Mouse (Mus musculus) activated CD4-positive, CD25-positive, alpha-beta regulatory T cell, adult 9 weeks (primary cell): ENCODE measurements around the gene Rbpms2. TPM values are rescaled to one million over a fixed set of nuclear protein-coding genes. Genes with fewer than 3 reads are reported as not detected.

ENCODE experiments used
- polyA plus RNA-seq: library from polyadenylated mRNA; unstranded; fragments of 100-300 nt; shearing (Covaris generic); gene quantifications from one replicate; pipeline ENCODE4 v1.2.1, GENCODE M21; 2017

The Rbpms2 gene
- 0.95 TPM for polyA plus RNA-seq

DNA sequence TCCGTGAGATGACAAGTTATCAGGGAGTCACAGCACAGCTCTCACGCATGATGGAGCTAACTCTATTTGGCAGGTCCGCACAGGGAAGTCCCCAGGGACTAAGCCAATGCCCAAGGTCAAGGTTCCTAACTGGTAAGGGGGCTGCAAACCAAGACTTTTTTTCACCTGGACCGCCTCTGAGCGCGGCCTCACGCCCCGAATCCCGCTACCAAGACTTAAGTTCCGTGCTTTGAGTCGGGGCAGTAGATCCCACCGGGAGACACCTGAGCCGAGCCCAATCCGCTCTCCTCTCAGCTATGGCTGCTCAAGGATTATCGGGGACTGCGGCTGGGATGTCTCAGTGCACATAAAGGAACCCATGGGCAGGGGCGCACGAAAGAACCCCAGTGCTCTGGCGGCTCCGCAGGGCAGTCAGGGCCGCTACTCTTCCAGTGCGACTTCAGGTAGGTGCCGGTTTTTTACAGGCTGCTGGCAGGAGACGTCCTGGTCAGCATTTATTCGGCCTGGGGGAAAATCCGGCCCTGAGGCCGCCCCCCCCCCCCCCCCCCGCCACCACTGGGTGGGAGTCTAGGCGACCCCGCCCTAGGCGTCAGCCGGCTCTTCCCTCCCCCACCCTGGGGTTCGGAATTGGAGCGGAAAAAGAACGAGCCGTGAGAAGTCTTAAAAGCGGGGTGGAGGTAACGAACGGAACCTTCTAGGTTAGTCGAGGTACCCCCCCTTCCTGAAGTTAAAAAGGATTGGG is at the start of gene Rbpms2:
Gene Rbpms2 (plus strand): TSS at position 624 of the 742 bp plus-strand sequence.

DNA sequence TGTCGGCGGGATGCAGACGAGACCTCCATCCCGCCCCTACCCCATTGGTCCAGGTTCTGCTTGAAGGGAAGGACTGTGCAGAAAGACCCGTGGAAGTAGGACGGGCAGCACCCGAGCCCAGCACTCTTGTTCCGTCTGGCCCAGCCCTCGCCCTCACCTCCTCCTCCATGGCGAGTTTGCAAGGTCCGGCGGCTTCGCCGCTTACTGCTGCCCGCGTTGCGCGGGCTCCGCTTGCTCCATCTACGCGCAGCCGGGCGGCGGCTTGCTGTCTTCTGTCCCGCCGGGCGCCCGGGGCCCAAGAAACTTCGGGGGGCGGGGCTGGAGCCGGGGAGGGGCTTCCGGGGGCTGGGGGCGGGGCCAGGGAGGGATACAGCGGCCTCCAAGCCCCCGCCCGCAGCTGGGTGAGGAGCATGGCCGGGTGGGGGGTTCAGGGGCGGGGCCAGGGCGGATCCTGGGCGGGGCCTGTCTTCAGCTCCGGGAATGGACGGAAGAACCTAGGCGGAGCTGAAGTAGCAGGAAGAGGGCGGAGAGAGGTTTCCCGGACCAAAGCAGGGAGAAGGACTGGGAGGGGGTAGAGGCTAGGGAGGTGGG is 49.6 kb upstream of the Rbpms2 start, which contains the start of gene Plekho2:
Gene Plekho2 (minus strand): TSS at position 260 of the 591 bp plus-strand sequence.

DNA sequence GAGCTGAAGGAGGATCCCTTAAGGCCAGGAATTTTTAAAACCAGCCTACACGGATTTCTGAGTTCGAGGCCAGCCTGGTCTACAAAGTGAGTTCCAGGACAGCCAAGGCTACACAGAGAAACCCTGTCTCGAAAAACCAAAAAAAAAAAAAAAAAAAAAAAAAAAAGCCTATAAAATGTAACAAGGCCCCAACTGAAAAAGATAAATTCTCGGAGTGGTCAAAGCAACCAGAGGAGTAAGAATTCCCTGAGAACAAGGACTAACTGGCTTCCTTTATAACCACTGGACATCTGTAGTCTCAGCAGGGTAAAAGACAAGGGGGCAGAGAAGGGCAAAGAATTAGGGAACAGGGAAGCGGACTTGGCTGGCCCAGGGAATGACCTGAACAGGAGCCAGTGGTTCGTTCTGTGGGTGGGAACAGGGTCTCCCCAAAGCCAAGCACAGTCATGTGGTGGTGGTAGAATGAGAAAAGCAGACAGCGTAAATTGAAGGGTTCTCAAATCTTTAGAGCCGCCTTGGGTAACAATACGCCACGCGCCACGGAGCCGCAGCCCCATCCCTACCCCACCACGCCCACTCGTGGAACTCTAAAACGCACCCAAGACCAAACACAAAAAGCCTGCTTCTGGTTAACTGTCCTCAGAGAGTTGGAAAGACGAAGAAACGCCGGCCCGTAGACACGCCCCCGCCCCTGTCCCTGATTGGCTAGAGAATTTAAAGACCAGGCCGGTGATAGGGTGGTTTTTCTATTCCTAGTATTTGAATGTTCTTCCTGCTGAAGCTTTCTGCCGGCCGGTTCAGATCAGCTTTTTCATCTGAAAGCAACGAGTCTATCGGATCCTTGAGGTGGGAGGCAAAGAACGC is 42.8 kb upstream of the Rbpms2 start, which contains the start of gene Pif1:
Gene Pif1 (plus strand): TSS at position 755 of the 864 bp plus-strand sequence.

DNA sequence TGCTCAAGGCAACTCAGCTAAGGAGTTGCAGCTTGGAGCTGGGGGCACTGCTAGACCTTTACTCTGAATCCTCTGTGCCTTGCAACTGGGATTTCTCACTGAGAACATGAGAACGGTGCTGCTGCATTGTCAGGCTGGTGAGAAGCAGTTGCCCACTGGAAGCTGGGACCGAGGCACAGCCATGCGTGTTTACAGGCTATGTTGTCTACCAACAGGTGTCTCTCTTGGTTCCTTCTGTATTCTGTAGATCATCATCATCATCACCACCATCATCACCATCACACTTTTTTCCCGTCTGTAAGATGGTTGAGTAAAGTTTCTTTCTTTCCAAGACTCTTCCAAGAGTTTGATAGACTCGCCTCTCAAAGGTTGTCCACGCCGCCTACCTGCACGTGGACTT is 38.3 kb downstream of the Rbpms2 start, which contains the start of gene Oaz2:
Gene Oaz2 (plus strand): TSS at position 301 of the 400 bp plus-strand sequence.

Other genes with a start within 250 kb of the Rbpms2 start
- not detected for gene Kbtbd13, start 238.0 kb upstream of the Rbpms2 start, polyA plus RNA-seq
- not detected for gene Rasl12, start 231.1 kb upstream of the Rbpms2 start, polyA plus RNA-seq
- gene Slc51b, start 206.7 kb upstream of the Rbpms2 start, polyA plus RNA-seq, result not detected
- gene Mtfmt, start 193.9 kb upstream of the Rbpms2 start, polyA plus RNA-seq, result 45.0 TPM
- gene Spg21, start 168.7 kb upstream of the Rbpms2 start, polyA plus RNA-seq, result 86.3 TPM
- gene Ankdd1a, start 109.5 kb upstream of the Rbpms2 start, polyA plus RNA-seq, result not detected
- 91.5 TPM for gene Plekho2, start 49.6 kb upstream of the Rbpms2 start, polyA plus RNA-seq
- 0.35 TPM for gene Pif1, start 42.5 kb upstream of the Rbpms2 start, polyA plus RNA-seq
- 135 TPM for gene Oaz2, start 38.4 kb downstream of the Rbpms2 start, polyA plus RNA-seq
- 5.0 TPM for gene Zfp609, start 197.9 kb downstream of the Rbpms2 start, polyA plus RNA-seq